Mouse (Mus musculus) lung, embryonic 16.5 days (tissue): ENCODE results near the gene Wasl. TPM values are rescaled to one million over a fixed set of nuclear protein-coding genes. Genes with fewer than 3 reads are reported as not detected.

Experiments used
- ATAC-seq: fragments of 200-750 bp; cut with Nextera tagmentation; 2 replicates; pipeline ENCODE4 v1.8.0; 2017; ENCODE audit warnings: low read depth, mild to moderate bottlenecking, moderate library complexity
- H3K27ac ChIP-seq: fragments of 300-500 bp; sonication (generic); 2 replicates; pipeline ENCODE4 v1.5.1; 2014; ENCODE audit warnings: mild to moderate bottlenecking, control low read depth, low read length
- H3K27me3 ChIP-seq: fragments of 300-500 bp; sonication (generic); 2 replicates; pipeline ENCODE4 v1.6.1; 2014; ENCODE audit warnings: low read depth, low read length, mixed read lengths; ENCODE audit not compliant: control insufficient read depth, insufficient read depth
- H3K36me3 ChIP-seq: fragments of 300-500 bp; sonication (generic); 2 replicates; pipeline ENCODE4 v1.6.1; 2014; ENCODE audit warnings: low read length; ENCODE audit not compliant: control insufficient read depth, insufficient read depth
- H3K4me1 ChIP-seq: fragments of 300-500 bp; sonication (generic); replicated peaks from 2 replicates; pipeline ENCODE4 v1.6.1; 2014; ENCODE audit warnings: low read length, mixed read lengths; ENCODE audit not compliant: control insufficient read depth, insufficient read depth
- H3K4me2 ChIP-seq: fragments of 300-500 bp; sonication (generic); 2 replicates; pipeline ENCODE4 v1.6.1; 2014; ENCODE audit warnings: low read depth, low read length, control low read depth
- H3K4me3 ChIP-seq: fragments of 300-500 bp; sonication (generic); 2 replicates; pipeline ENCODE4 v1.5.1; 2014; ENCODE audit warnings: mild to moderate bottlenecking, low read length, control low read depth
- H3K9ac ChIP-seq: fragments of 300-500 bp; sonication (generic); 2 replicates; pipeline ENCODE4 v1.6.1; 2014; ENCODE audit warnings: low read length, control low read depth
- H3K9me3 ChIP-seq: fragments of 300-500 bp; sonication (generic); 2 replicates; pipeline ENCODE4 v1.6.1; 2016; ENCODE audit warnings: low read length; ENCODE audit not compliant: control insufficient read depth
- WGBS: fragments of 180-500 bp; shearing (Covaris S2); extraction: QIAGEN DNeasy Blood & Tissue Kit; methylation state at CpG from one replicate; pipeline ENCODE4 v1.1.7; 2014; 5-methylcytosine and 5-hydroxymethylcytosine counted together
- polyA plus RNA-seq: library from polyadenylated mRNA; unstranded; fragments of >200 nt; fragmentation: Nextera tagmentation; extraction: Ambion mirVana; gene quantifications from 2 replicates; pipeline ENCODE4 v1.2.1, GENCODE M21; 2015

The Wasl gene
- polyA plus RNA-seq, 1 experiment from 2014 or later, result 67.9 TPM

DNA sequence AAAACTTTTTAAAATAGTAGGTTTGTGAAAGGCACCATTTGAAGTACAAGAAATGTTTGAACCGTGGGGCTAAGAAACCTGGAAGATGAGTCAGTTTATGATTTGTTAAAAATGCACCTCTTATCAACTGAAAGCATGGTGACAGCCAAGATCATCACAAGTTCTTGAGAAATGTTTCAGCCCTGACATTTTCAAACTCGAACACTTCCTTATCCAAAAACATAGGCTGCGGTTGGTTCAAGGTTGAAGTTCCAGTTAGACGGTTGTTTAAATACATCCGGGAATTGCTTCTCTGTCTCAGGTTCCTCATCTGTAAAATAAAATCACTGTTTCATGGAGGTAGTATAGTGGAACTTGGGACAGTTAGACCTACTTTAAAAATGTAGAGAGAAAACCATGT lies 1.4 kb upstream of the Wasl start:
- WGBS, result 80% methylated on average over 5 of the region's 5 CpGs
- no peak overlapping the region for H3K27ac ChIP-seq
- no peaks in the 10 kb centered on the region for H3K9me3 ChIP-seq
- H3K27me3 ChIP-seq, result no peaks in the 10 kb centered on the region
- H3K4me3 ChIP-seq, result no peak overlapping the region
- no peak overlapping the region for H3K9ac ChIP-seq
- ATAC-seq, result no peak
- peaks cover 6% of the 10 kb centered on the region for H3K4me1 ChIP-seq
- H3K4me2 ChIP-seq, result no peak overlapping the region
- H3K36me3 ChIP-seq, result no peaks in the 10 kb centered on the region

DNA sequence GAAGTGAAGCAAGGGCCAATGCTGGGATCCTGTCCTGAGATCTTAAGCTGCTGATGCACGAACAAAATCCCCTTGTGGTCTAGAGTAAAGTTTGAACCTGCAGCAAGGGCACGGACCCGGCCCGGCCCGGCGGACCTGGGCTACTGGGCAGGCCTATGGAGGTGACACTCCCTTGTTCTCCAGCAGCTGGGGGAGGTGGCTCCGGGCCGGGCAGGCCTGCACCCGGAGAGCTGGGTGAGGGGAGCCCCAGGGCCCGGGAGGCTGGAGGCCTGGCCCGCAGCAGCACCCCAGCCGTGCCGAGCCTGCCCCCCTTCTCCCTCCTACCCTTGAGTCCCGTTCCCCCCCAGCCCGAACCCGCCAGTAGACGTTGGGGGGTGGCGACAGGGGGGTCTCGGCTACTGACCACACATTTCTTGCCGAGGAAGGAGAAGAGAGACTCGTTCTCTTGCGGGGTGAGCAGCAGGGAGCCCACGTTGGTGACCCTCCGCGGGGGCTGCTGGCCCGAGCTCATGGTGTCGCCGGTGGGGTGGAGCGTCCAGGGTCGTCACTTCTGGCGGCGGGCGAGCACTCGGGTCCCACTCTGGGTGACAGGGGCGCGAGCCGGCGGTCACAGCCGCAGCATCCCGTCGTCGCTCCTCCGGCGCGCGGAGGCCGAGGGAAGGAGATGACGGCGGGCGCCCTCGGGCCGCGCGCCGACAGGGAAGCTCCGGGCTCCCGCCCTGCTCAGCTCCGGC lies 509 bp downstream of the Wasl start:
- peak; percentile 57 for ATAC-seq
- Histone ChIP-seq H3K36me3 (no peaks in the 10 kb centered on the region), H3K4me1 (peaks cover 6% of the 10 kb centered on the region), H3K9me3 (no peaks in the 10 kb centered on the region), H3K27me3 (no peaks in the 10 kb centered on the region), H3K4me3 (peak overlapping the region; percentile 98), H3K9ac (peak overlapping the region; percentile 98), H3K4me2 (peak overlapping the region; percentile 87), H3K27ac (peak overlapping the region; percentile 98)
- under 1% methylated on average over 51 of the region's 58 CpGs for WGBS

DNA sequence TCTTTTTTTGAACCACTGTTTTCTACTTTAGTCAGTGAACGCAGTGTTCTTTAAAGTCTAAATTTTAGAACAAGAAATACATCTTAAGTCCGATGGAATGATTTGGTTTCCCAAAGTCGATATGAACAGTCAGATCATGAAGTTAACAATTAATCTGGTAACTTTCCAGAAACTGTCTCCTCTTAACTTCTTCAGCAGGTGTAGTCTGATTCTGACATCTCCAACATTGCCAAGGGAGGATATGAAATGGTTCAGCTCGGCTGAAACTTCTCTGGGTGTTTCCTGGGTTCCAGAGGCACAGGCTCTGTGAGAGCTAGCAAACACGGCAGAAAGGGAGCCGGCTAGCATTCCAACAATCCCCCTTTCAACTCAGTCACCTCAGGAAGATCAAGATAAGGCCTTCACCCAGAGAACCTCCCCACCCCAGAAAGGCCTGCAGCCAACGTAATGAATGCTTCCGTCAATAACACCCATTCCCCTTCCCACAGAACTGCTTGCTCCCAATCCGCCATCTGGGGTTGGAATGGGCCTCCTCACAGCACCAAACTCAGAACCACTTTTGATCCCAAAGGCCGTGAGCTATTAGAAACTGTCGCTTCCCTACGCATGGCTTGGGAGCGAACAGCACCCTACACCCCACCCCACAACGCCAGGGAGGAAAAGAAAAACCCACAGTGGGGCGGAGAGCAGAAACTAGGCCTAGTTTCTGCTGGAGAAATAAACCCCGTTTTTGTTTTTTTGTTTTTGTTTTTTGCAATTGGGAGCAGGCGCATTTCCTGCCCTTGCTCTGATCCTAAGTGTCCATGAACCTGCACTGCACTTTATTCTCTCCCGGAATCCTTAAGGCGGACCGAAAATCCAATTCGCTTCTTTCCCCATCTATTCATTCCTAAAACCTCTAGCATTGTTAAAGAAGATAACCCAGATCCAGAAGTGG lies 1.3 kb downstream of the Wasl start:
- Histone ChIP-seq H3K4me3 (peak overlapping the region; percentile 98), H3K4me2 (peak overlapping the region; percentile 87), H3K9ac (peak overlapping the region; percentile 98), H3K9me3 (no peaks in the 10 kb centered on the region), H3K4me1 (peaks cover 6% of the 10 kb centered on the region), H3K27ac (peak overlapping the region; percentile 98), H3K36me3 (no peaks in the 10 kb centered on the region), H3K27me3 (no peaks in the 10 kb centered on the region)
- 6% methylated on average over 21 of the region's 21 CpGs for WGBS
- ATAC-seq, result no peak

DNA sequence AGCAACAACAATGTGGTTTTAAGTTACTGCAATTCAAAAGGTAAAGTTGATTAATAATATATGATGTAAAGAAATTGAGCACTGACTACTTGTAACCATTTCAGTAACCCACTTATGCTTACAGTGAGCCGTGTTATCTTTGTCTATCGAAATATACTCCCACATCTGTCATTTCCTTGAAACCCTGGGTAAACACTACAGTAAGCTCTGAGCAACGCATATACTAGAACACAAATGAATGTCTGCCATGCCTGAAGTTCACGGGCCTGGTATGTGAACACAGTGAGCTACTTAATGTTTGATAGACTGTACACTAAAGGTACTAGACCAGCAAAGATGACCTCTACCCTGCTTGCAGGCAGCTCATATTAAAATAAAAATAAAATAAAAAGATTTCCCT lies 2.3 kb downstream of the Wasl start:
- H3K4me1 ChIP-seq, result peaks cover 6% of the 10 kb centered on the region
- no peak overlapping the region for H3K9ac ChIP-seq
- H3K27me3 ChIP-seq, result no peaks in the 10 kb centered on the region
- no peak for ATAC-seq
- H3K4me3 ChIP-seq, result peak overlapping the region; percentile 14
- no peak overlapping the region for H3K27ac ChIP-seq
- H3K9me3 ChIP-seq, result no peaks in the 10 kb centered on the region
- H3K4me2 ChIP-seq, result peak overlapping the region; percentile 48
- H3K36me3 ChIP-seq, result no peaks in the 10 kb centered on the region
- 19% methylated on average over 4 of the region's 4 CpGs for WGBS

DNA sequence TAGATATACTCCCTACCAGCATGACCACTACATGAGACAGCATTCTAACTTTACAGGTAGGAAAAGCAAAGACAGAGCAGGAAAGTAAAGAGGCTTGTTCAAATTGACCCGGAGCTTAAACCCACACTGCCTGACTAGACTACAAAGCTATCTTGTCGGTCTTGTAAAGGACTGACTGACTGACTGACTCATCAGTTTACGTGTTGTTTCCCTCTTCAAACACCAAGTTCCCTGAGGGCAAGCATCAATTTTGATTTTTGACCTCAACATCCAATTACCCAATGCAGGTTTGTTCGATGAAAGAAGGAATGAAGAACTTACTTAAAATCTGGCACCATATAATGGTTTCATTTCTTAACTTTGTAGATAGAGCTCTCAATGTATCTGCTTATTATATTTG lies 2.9 kb downstream of the Wasl start:
- 67% methylated on average over 4 of the region's 4 CpGs for WGBS
- ATAC-seq, result no peak
- Histone ChIP-seq H3K4me3 (no peak overlapping the region), H3K9me3 (no peaks in the 10 kb centered on the region), H3K4me1 (peaks cover 6% of the 10 kb centered on the region), H3K27me3 (no peaks in the 10 kb centered on the region), H3K36me3 (no peaks in the 10 kb centered on the region), H3K27ac (no peak overlapping the region), H3K4me2 (no peak overlapping the region), H3K9ac (no peak overlapping the region)

DNA sequence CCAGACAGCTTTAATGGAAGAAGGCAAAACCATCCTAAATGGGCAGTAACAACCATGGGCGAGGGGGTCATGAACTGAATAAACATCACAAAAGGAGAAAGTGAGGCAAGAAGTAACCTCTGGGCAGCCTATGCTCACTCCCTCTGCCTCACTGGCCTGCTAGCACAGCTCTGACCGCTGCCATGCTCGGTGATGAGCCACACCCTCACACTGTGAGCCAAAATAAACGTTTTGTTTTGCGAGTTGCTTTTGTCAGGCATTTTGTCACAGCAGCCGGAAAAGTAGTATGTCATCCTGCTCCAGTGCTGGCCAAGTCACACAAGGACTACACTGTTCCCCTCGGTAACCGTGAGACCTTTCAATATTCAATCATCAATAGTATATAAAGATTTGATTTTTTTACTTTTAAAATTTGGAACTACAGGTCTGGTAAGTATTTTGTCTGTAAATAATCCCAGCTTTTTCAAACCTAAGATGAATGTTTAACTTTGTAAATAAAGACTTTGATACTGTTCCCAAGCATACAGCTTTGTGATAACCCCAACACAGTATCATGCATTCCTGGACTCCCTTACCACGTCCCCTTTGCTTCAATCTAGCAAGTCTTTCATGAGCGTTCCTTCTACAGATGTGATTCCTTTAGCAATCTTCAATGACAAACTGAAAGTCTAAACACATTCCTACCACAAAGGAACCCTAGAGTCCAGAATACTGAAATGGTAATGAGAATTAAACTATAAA lies 7.0 kb downstream of the Wasl start:
- WGBS, result 51% methylated on average over 10 of the region's 10 CpGs
- Histone ChIP-seq H3K36me3 (no peaks in the 10 kb centered on the region), H3K27me3 (no peaks in the 10 kb centered on the region), H3K4me1 (peaks cover 6% of the 10 kb centered on the region), H3K4me3 (no peak overlapping the region), H3K9me3 (no peaks in the 10 kb centered on the region), H3K27ac (no peak overlapping the region), H3K4me2 (no peak overlapping the region), H3K9ac (no peak overlapping the region)
- ATAC-seq, result no peak

DNA sequence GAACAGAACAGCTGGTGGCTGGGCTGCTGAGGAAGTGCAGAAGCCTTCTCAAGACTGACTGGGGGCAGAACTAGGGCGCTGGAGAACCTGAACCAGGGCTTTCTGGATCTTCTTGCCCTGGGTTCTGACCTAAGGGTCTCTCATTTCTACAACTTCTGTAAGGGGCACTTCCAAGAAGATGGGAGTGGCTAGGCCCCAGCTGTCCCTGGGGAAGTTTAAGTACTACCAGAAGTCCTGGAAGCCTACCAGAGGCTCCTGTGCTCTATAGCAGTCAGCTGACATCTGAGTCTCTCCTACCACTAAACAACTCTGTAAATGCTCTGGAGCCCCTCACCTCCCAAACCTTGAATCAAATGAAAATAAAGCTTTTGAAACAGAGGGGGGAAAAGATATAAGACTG lies 8.7 kb downstream of the Wasl start:
- no peak for ATAC-seq
- Histone ChIP-seq H3K9me3 (no peaks in the 10 kb centered on the region), H3K4me2 (no peak overlapping the region), H3K36me3 (no peaks in the 10 kb centered on the region), H3K27ac (no peak overlapping the region), H3K4me1 (no peaks in the 10 kb centered on the region), H3K4me3 (no peak overlapping the region), H3K27me3 (no peaks in the 10 kb centered on the region), H3K9ac (no peak overlapping the region)
- WGBS, result 70% methylated on average over 1 of the region's 1 CpGs

DNA sequence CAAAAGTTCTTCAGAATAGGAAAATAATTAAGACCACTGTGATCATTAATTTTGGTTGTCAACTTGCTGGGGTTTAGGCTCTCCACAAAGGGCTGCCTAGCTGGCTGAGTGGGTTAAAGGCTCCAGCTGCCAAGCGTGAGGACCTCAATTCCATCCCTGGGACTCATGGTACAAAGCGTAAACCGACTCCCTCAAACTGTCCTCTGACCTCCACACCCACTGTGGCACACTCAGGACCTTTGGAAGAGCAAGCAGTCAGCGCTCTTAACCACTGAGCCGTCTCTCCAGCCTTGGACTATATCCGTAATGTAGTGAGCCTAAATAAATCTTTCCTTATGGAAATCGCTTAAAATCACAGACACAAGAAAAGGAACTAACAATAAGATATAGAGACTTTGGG lies 13.3 kb downstream of the Wasl start:
- no peaks in the 10 kb centered on the region for H3K9me3 ChIP-seq
- 58% methylated on average over 7 of the region's 7 CpGs for WGBS
- H3K27ac ChIP-seq, result no peak overlapping the region
- H3K9ac ChIP-seq, result no peak overlapping the region
- no peak for ATAC-seq
- H3K27me3 ChIP-seq, result no peaks in the 10 kb centered on the region
- H3K4me2 ChIP-seq, result no peak overlapping the region
- no peaks in the 10 kb centered on the region for H3K4me1 ChIP-seq
- H3K36me3 ChIP-seq, result no peaks in the 10 kb centered on the region
- no peak overlapping the region for H3K4me3 ChIP-seq

DNA sequence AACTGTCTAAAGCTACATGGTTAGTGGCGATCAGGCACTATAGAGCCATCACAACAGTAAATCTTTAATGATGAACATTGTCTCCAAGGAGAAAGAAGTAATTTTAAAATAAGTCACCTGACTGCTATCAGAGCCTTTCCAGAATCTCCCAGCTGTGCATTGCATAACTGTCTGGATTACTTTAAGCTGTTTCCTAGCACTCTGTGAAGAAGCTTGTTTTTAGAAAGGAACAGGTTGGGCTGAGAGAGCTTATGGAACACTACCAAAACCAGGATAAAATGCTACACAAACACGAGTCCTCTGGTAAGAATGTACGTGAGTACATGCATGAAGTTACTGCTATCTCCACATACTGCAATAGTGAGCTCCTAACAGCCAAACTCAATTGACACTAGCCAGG lies 14.1 kb downstream of the Wasl start:
- WGBS, result 75% methylated on average over 3 of the region's 3 CpGs
- Histone ChIP-seq H3K27ac (no peak overlapping the region), H3K9ac (no peak overlapping the region), H3K36me3 (no peaks in the 10 kb centered on the region), H3K4me1 (no peaks in the 10 kb centered on the region), H3K4me2 (no peak overlapping the region), H3K4me3 (no peak overlapping the region), H3K9me3 (no peaks in the 10 kb centered on the region), H3K27me3 (no peaks in the 10 kb centered on the region)
- no peak for ATAC-seq
